Mouse (Mus musculus) forebrain, embryonic 10.5 days (tissue): ENCODE data around the gene Sgtb. TPM values are rescaled to one million over a fixed set of nuclear protein-coding genes. Genes with fewer than 3 reads are reported as not detected.

ENCODE experiments used
- DNase-seq: peaks from one replicate; pipeline ENCODE4 v3.0.0-alpha.2; 2017; ENCODE audit warnings: low spot score; ENCODE audit errors: extremely low spot score
- H3K27ac ChIP-seq: fragments of 300-500 bp; sonication (generic); 2 replicates; pipeline ENCODE4 v1.5.1; 2016; ENCODE audit warnings: mild to moderate bottlenecking
- H3K27me3 ChIP-seq: fragments of 300-500 bp; sonication (generic); 2 replicates; pipeline ENCODE4 v1.6.1; 2016; ENCODE audit warnings: mild to moderate bottlenecking; ENCODE audit not compliant: poor library complexity, severe bottlenecking
- H3K36me3 ChIP-seq: fragments of 300-500 bp; sonication (generic); replicated peaks from 2 replicates; pipeline ENCODE4 v1.6.1; 2016; ENCODE audit warnings: mild to moderate bottlenecking, moderate library complexity
- H3K4me1 ChIP-seq: fragments of 300-500 bp; sonication (generic); 2 replicates; pipeline ENCODE4 v1.6.1; 2016
- H3K4me3 ChIP-seq: fragments of 300-500 bp; sonication (generic); 2 replicates; pipeline ENCODE4 v1.5.1; 2016; ENCODE audit warnings: mild to moderate bottlenecking, moderate library complexity
- H3K9me3 ChIP-seq: fragments of 300-500 bp; sonication (generic); 2 replicates; pipeline ENCODE4 v1.6.1; 2016; ENCODE audit warnings: mild to moderate bottlenecking, moderate library complexity
- WGBS: fragments of 180-500 bp; shearing (Covaris S2); methylation state at CpG from one replicate; pipeline ENCODE4 v1.1.7; 2016; 5-methylcytosine and 5-hydroxymethylcytosine counted together
- polyA plus RNA-seq: library from polyadenylated mRNA; unstranded; fragments of >200 nt; fragmentation: Nextera tagmentation; extraction: Ambion mirVana; gene quantifications from 2 replicates; pipeline ENCODE4 v1.2.1, GENCODE M21; 2016

Sgtb gene
- polyA plus RNA-seq, 1 experiment from 2014 or later, result 9.0 TPM

GRCm38 (mm10) chr13:104113782-104114181 lies 4.2 kb downstream of the Sgtb start:
- Histone ChIP-seq H3K27me3 (no peaks in the 10 kb centered on the region), H3K9me3 (no peaks in the 10 kb centered on the region), H3K4me3 (no peak overlapping the region), H3K36me3 (peaks cover 8% of the 10 kb centered on the region), H3K27ac (no peak overlapping the region), H3K4me1 (peaks cover 28% of the 10 kb centered on the region)
- DNase-seq, result no peak
- whole genome bisulfite sequencing, result 94% methylated on average over 4 of the region's 4 CpGs

GRCm38 (mm10) chr13:104114827-104115226 lies 5.3 kb downstream of the Sgtb start:
- Histone ChIP-seq H3K9me3 (no peaks in the 10 kb centered on the region), H3K27ac (no peak overlapping the region), H3K4me1 (peaks cover 21% of the 10 kb centered on the region), H3K27me3 (no peaks in the 10 kb centered on the region), H3K36me3 (peaks cover 12% of the 10 kb centered on the region), H3K4me3 (no peak overlapping the region)
- no peak for DNase-seq
- WGBS, result 92% methylated on average over 2 of the region's 2 CpGs

- H3K36me3 ChIP-seq, result peaks cover 8% of the 10 kb centered on the region
- no peaks in the 10 kb centered on the region for H3K9me3 ChIP-seq
- peaks cover 9% of the 10 kb centered on the region for H3K4me1 ChIP-seq
- no peak overlapping the region for H3K27ac ChIP-seq
- no peaks in the 10 kb centered on the region for H3K27me3 ChIP-seq
- WGBS, result 78% methylated on average over 17 of the region's 17 CpGs
- no peak for DNase-seq
- H3K4me3 ChIP-seq, result no peak overlapping the region
Measured at GRCm38 (mm10) chr13:104122078-104122840, 12.7 kb downstream of the Sgtb start.

GRCm38 (mm10) chr13:104123662-104124381 lies 14.3 kb downstream of the Sgtb start:
- Histone ChIP-seq H3K4me1 (peaks cover 9% of the 10 kb centered on the region), H3K9me3 (no peaks in the 10 kb centered on the region), H3K36me3 (peaks cover 3% of the 10 kb centered on the region; the same call in 1 of the 2 replicates), H3K27me3 (no peaks in the 10 kb centered on the region), H3K4me3 (no peak overlapping the region), H3K27ac (no peak overlapping the region)
- no peak for DNase-seq
- WGBS, result 96% methylated on average over 20 of the region's 20 CpGs

- Histone ChIP-seq H3K4me1 (peaks cover 4% of the 10 kb centered on the region; the same call in 1 of the 2 replicates), H3K36me3 (peaks cover 26% of the 10 kb centered on the region), H3K27ac (no peak overlapping the region), H3K9me3 (no peaks in the 10 kb centered on the region), H3K27me3 (no peaks in the 10 kb centered on the region), H3K4me3 (no peak overlapping the region)
- no peak for DNase-seq
- 90% methylated on average over 2 of the region's 2 CpGs for WGBS
Measured at GRCm38 (mm10) chr13:104132561-104132960, 23.0 kb downstream of the Sgtb start.

GRCm38 (mm10) chr13:104134510-104135085 lies 25.1 kb downstream of the Sgtb start:
- Histone ChIP-seq H3K4me3 (no peak overlapping the region), H3K27me3 (no peaks in the 10 kb centered on the region), H3K9me3 (no peaks in the 10 kb centered on the region), H3K4me1 (peaks cover 4% of the 10 kb centered on the region; the same call in 1 of the 2 replicates), H3K36me3 (peaks cover 30% of the 10 kb centered on the region), H3K27ac (no peak overlapping the region)
- no peak for DNase-seq
- 80% methylated on average over 4 of the region's 4 CpGs for WGBS

GRCm38 (mm10) chr13:104139369-104140209 lies 30.0 kb downstream of the Sgtb start:
- H3K4me3 ChIP-seq, result no peak overlapping the region
- H3K27ac ChIP-seq, result no peak overlapping the region
- 45% methylated on average over 13 of the region's 13 CpGs for WGBS
- peak; percentile 70 for DNase-seq
- peaks cover 3% of the 10 kb centered on the region; the same call in 1 of the 2 replicates for H3K4me1 ChIP-seq
- H3K36me3 ChIP-seq, result peaks cover 72% of the 10 kb centered on the region
- H3K27me3 ChIP-seq, result no peaks in the 10 kb centered on the region
- H3K9me3 ChIP-seq, result no peaks in the 10 kb centered on the region

GRCm38 (mm10) chr13:104144871-104145270 lies 35.3 kb downstream of the Sgtb start:
- Histone ChIP-seq H3K27ac (no peak overlapping the region), H3K9me3 (no peaks in the 10 kb centered on the region), H3K36me3 (peaks cover 99% of the 10 kb centered on the region), H3K27me3 (no peaks in the 10 kb centered on the region), H3K4me1 (no peaks in the 10 kb centered on the region), H3K4me3 (no peak overlapping the region)
- 87% methylated on average over 9 of the region's 9 CpGs for WGBS
- no peak for DNase-seq

GRCm38 (mm10) chr13:104145646-104146045 lies 36.1 kb downstream of the Sgtb start:
- 92% methylated on average over 3 of the region's 3 CpGs for WGBS
- H3K36me3 ChIP-seq, result peaks cover 98% of the 10 kb centered on the region
- no peak for DNase-seq
- H3K4me3 ChIP-seq, result no peak overlapping the region
- no peaks in the 10 kb centered on the region for H3K4me1 ChIP-seq
- no peak overlapping the region for H3K27ac ChIP-seq
- H3K27me3 ChIP-seq, result no peaks in the 10 kb centered on the region
- no peaks in the 10 kb centered on the region for H3K9me3 ChIP-seq

GRCm38 (mm10) chr13:104154180-104154579 lies 44.6 kb downstream of the Sgtb start:
- Histone ChIP-seq H3K4me1 (no peaks in the 10 kb centered on the region), H3K4me3 (no peak overlapping the region), H3K27ac (no peak overlapping the region), H3K36me3 (peaks cover 79% of the 10 kb centered on the region), H3K9me3 (no peaks in the 10 kb centered on the region), H3K27me3 (no peaks in the 10 kb centered on the region)
- no peak for DNase-seq
- WGBS, result 98% methylated on average over 5 of the region's 5 CpGs

GRCm38 (mm10) chr13:104155106-104155505 lies 45.6 kb downstream of the Sgtb start:
- Histone ChIP-seq H3K4me3 (no peak overlapping the region), H3K27me3 (no peaks in the 10 kb centered on the region), H3K27ac (no peak overlapping the region), H3K36me3 (peaks cover 80% of the 10 kb centered on the region), H3K4me1 (no peaks in the 10 kb centered on the region), H3K9me3 (no peaks in the 10 kb centered on the region)
- no peak for DNase-seq
- WGBS, result 92% methylated on average over 7 of the region's 7 CpGs

- Histone ChIP-seq H3K4me1 (no peaks in the 10 kb centered on the region), H3K27ac (no peak overlapping the region), H3K27me3 (no peaks in the 10 kb centered on the region), H3K36me3 (peaks cover 78% of the 10 kb centered on the region), H3K4me3 (no peak overlapping the region), H3K9me3 (no peaks in the 10 kb centered on the region)
- 89% methylated on average over 1 of the region's 1 CpGs for WGBS
- no peak for DNase-seq
Measured at GRCm38 (mm10) chr13:104155686-104156085, 46.1 kb downstream of the Sgtb start.
